Mouse (Mus musculus) neural tube, embryonic 15.5 days (tissue): ENCODE results near the gene Pip5k1a. TPM values are rescaled to one million over a fixed set of nuclear protein-coding genes. Genes with fewer than 3 reads are reported as not detected.
A peak's percentile ranks its signal among the peaks of the same experiment; 100 is the strongest.

Experiments used
- ATAC-seq: fragments of 200-750 bp; cut with Nextera tagmentation; 2 replicates; pipeline ENCODE4 v1.8.0; 2017; ENCODE audit warnings: mild to moderate bottlenecking, moderate TSS enrichment, moderate library complexity; ENCODE audit not compliant: low FRiP score
- H3K27ac ChIP-seq: fragments of 300-500 bp; sonication (generic); replicated peaks from 2 replicates; pipeline ENCODE4 v1.5.1; 2015; ENCODE audit warnings: mild to moderate bottlenecking, inconsistent platforms
- H3K27me3 ChIP-seq: fragments of 300-500 bp; sonication (generic); replicated peaks from 2 replicates; pipeline ENCODE4 v1.6.1; 2015; ENCODE audit warnings: inconsistent platforms
- H3K36me3 ChIP-seq: fragments of 300-500 bp; sonication (generic); 2 replicates; pipeline ENCODE4 v1.6.1; 2015; ENCODE audit warnings: inconsistent platforms
- H3K4me1 ChIP-seq: fragments of 300-500 bp; sonication (generic); 2 replicates; pipeline ENCODE4 v1.6.1; 2015; ENCODE audit warnings: inconsistent platforms
- H3K4me2 ChIP-seq: fragments of 300-500 bp; sonication (generic); 2 replicates; pipeline ENCODE4 v1.6.1; 2015; ENCODE audit warnings: inconsistent platforms, mild to moderate bottlenecking, moderate library complexity
- H3K4me3 ChIP-seq: fragments of 300-500 bp; sonication (generic); replicated peaks from 2 replicates; pipeline ENCODE4 v1.5.1; 2015; ENCODE audit warnings: mild to moderate bottlenecking, inconsistent platforms
- H3K9ac ChIP-seq: fragments of 300-500 bp; sonication (generic); replicated peaks from 2 replicates; pipeline ENCODE4 v1.6.1; 2015; ENCODE audit warnings: mild to moderate bottlenecking, inconsistent platforms
- H3K9me3 ChIP-seq: fragments of 300-500 bp; sonication (generic); replicated peaks from 2 replicates; pipeline ENCODE4 v1.6.1; 2016; ENCODE audit warnings: inconsistent platforms
- WGBS: fragments of 180-500 bp; shearing (Covaris S2); methylation state at CpG from one replicate; pipeline ENCODE4 v1.1.7; 2015; ENCODE audit warnings: mixed read lengths; 5-methylcytosine and 5-hydroxymethylcytosine counted together
- polyA plus RNA-seq: library from polyadenylated mRNA; unstranded; fragments of >200 nt; fragmentation: Nextera tagmentation; extraction: Ambion mirVana; gene quantifications from 2 replicates; pipeline ENCODE4 v1.2.1, GENCODE M21; 2015

Pip5k1a gene
- polyA plus RNA-seq, result 15.5 and 16.5 TPM in 2 replicates

DNA sequence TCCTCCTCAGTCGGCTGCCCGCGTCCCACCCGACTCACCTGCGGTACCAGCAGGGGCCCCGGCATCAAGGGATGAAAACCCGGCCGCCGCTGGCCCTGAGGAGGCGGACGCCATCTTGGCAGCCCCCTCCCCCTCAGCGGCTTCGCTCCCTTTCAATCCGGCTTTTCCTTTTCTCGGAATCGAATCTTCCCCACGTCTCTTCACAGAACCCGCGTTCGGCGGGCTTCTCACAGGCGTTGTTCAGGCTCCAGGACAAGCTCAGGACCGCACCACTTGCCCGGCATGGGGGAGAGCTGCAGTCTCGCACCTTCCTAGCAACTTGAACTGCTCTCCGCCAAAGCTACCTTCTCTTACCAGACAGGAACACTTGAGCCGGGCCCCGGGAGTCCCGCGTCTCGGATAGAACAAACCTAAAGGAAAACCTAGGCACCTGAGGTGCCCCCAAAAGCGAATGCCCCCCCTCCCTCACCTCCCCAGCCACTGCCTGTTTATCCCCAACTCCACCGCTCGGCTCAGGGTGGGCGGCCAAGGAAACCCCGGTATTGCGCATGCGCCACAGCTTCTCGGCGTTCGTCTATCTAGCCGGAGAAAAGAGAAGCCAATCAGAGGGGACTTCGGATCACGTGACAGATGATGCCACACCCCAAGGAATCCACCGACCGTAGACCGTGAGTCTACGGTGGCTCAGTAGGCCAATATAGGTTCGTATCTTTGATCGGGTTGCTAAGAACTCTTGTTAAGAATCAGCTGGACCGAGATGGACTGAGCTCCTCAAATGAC, at the start of gene Pip5k1a:
Pip5k1a (minus strand) TSS at position 593 of the 780 bp plus-strand sequence.
- H3K9ac ChIP-seq, result peak within 1 kb of the TSS; percentile 95
- WGBS, result under 1% methylated on average over 51 of the region's 51 CpGs
- peaks cover 24% of the 10 kb centered on the region for H3K4me1 ChIP-seq
- H3K27ac ChIP-seq, result peak within 1 kb of the TSS; percentile 90
- H3K27me3 ChIP-seq, result no peaks in the 10 kb centered on the region
- no peaks in the 10 kb centered on the region for H3K9me3 ChIP-seq
- peak within 1 kb of the TSS; percentile 97 for H3K4me3 ChIP-seq
- H3K4me2 ChIP-seq, result peak within 1 kb of the TSS; percentile 77
- no peaks in the 10 kb centered on the region for H3K36me3 ChIP-seq
- peak; percentile 93 for ATAC-seq

GRCm38 (mm10) chr3:95153874-95154273, 47.1 kb upstream of the Pip5k1a start:
- no peak overlapping the region for H3K4me2 ChIP-seq
- H3K36me3 ChIP-seq, result no peaks in the 10 kb centered on the region
- 51% methylated on average over 4 of the region's 4 CpGs for WGBS
- ATAC-seq, result no peak
- no peak overlapping the region for H3K9ac ChIP-seq
- no peak overlapping the region for H3K4me3 ChIP-seq
- no peaks in the 10 kb centered on the region for H3K4me1 ChIP-seq
- H3K27me3 ChIP-seq, result no peaks in the 10 kb centered on the region
- H3K9me3 ChIP-seq, result no peaks in the 10 kb centered on the region
- H3K27ac ChIP-seq, result no peak overlapping the region

DNA sequence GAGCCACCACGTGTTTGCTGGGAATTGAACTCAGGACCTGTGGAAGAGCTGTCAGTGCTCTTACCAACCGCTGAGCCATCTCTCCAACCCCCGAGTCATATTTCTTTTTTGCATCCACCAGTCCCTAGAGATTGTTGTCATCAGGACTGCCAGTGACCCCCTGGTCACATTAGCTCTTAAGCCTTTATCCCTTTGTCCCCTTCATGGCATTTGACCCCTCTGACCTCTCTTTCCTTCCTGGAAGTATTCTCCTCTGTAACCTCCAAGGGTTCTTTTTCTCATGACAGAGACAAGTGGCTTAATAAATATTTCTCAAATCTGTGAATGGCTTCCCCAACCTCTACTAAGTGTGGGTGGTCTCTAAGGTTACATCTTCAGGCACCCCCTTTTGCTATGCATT, 41.2 kb upstream of the Pip5k1a start:
- H3K27me3 ChIP-seq, result no peaks in the 10 kb centered on the region
- no peaks in the 10 kb centered on the region for H3K4me1 ChIP-seq
- H3K9me3 ChIP-seq, result no peaks in the 10 kb centered on the region
- no peak overlapping the region for H3K4me3 ChIP-seq
- H3K4me2 ChIP-seq, result no peak overlapping the region
- H3K9ac ChIP-seq, result no peak overlapping the region
- H3K36me3 ChIP-seq, result no peaks in the 10 kb centered on the region
- no peak for ATAC-seq
- H3K27ac ChIP-seq, result no peak overlapping the region
- 30% methylated on average over 3 of the region's 3 CpGs for WGBS

GRCm38 (mm10) chr3:95142617-95143011, 35.9 kb upstream of the Pip5k1a start:
- Histone ChIP-seq H3K36me3 (peaks cover 19% of the 10 kb centered on the region), H3K9ac (no peak overlapping the region), H3K4me2 (no peak overlapping the region), H3K4me1 (no peaks in the 10 kb centered on the region), H3K27ac (no peak overlapping the region), H3K27me3 (no peaks in the 10 kb centered on the region), H3K9me3 (no peaks in the 10 kb centered on the region), H3K4me3 (no peak overlapping the region)
- peak; percentile 83 for ATAC-seq
- WGBS, result 10% methylated on average over 5 of the region's 5 CpGs

DNA sequence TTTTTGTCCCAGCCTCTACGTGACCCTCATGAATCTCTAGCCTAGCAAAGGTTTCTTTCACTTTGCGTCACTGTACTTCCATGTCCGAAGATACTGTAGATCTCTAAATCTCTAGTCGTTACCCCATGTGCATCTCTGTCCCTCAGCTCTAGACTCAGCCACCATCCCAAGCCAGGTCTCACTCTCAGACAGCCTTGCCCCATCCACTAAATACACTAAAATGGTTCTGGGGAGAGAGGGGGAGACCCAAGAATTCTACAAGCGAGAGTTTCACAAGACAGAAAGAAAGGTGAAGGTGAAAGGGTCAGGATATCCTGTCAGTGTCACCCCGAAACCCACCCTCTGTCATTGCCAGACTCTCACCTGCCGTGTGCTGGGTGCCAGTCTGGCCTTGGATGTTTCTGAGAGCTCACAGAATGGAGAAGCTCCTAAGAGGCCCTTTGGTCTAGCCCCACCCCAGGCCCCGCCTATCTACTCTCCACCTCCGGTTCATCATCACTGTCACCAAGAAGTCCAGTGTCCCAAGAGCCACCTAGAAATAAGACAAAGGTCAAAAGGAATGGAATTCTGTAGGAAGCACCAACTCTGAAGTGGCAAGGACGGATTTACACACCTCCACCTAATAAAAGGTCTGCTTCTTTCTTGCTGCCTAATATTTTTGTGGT, 35.4 kb upstream of the Pip5k1a start, which contains the start of gene Tnfaip8l2:
Tnfaip8l2 (minus strand) TSS at position 409 of the 665 bp plus-strand sequence.
- H3K9me3 ChIP-seq, result no peaks in the 10 kb centered on the region
- WGBS, result 83% methylated on average over 10 of the region's 10 CpGs
- peaks cover 19% of the 10 kb centered on the region for H3K36me3 ChIP-seq
- no peak for ATAC-seq
- no peak within 1 kb of the TSS for H3K4me2 ChIP-seq
- H3K9ac ChIP-seq, result no peak within 1 kb of the TSS
- no peaks in the 10 kb centered on the region for H3K27me3 ChIP-seq
- H3K4me1 ChIP-seq, result no peaks in the 10 kb centered on the region
- no peak within 1 kb of the TSS for H3K27ac ChIP-seq
- no peak within 1 kb of the TSS for H3K4me3 ChIP-seq

DNA sequence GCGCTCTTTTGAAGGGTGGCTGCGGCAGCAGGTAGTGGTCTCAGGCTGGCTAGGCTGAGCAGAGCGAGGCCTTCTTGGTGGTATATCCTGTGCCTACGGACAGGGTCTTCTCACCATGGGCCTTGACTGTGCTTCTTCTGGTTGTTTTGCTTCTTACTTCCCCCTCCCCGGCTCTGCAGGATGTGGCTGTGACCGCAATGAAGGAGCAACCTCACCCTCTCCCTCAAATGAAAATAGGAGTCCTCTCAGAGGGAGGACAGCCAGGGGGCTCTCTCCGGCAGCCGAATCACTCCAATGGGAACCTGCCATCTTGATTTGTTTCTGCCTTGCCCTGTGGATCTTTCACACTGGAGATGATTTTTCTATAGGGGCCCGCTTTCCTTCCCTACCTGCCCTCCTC, 34.7 kb upstream of the Pip5k1a start:
- Histone ChIP-seq H3K4me3 (no peak overlapping the region), H3K4me2 (no peak overlapping the region), H3K9me3 (no peaks in the 10 kb centered on the region), H3K36me3 (peaks cover 19% of the 10 kb centered on the region), H3K4me1 (peaks cover 4% of the 10 kb centered on the region; the same call in 1 of the 2 replicates), H3K9ac (no peak overlapping the region), H3K27me3 (no peaks in the 10 kb centered on the region), H3K27ac (no peak overlapping the region)
- WGBS, result 93% methylated on average over 9 of the region's 9 CpGs
- ATAC-seq, result no peak

GRCm38 (mm10) chr3:95140795-95141194, 34.1 kb upstream of the Pip5k1a start:
- H3K27ac ChIP-seq, result no peak overlapping the region
- H3K4me3 ChIP-seq, result no peak overlapping the region
- no peaks in the 10 kb centered on the region for H3K9me3 ChIP-seq
- 90% methylated on average over 6 of the region's 6 CpGs for WGBS
- ATAC-seq, result no peak
- peaks cover 19% of the 10 kb centered on the region for H3K36me3 ChIP-seq
- peaks cover 11% of the 10 kb centered on the region for H3K4me1 ChIP-seq
- no peak overlapping the region for H3K4me2 ChIP-seq
- no peak overlapping the region for H3K9ac ChIP-seq
- H3K27me3 ChIP-seq, result no peaks in the 10 kb centered on the region

DNA sequence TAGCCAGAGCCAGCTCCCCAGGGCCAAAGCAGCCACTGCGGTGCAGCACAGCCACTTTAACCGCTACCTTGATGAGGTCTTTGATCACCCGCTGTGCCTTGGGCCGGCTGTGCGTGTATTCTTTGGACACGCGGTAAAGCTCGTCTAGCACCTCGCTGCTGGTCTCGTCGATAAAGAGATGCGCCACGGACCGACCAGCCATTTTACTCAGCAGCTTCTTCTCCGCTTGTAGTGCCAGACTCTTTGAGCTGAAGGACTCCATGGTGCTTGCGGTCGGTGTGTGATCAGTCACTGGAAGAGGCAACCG, 33.5 kb upstream of the Pip5k1a start:
- Histone ChIP-seq H3K4me2 (no peak overlapping the region), H3K9ac (no peak overlapping the region), H3K27ac (no peak overlapping the region), H3K4me1 (peaks cover 17% of the 10 kb centered on the region), H3K9me3 (no peaks in the 10 kb centered on the region), H3K27me3 (no peaks in the 10 kb centered on the region), H3K36me3 (peaks cover 19% of the 10 kb centered on the region), H3K4me3 (no peak overlapping the region)
- WGBS, result 68% methylated on average over 18 of the region's 18 CpGs
- ATAC-seq, result no peak

GRCm38 (mm10) chr3:95139586-95140288, 33.0 kb upstream of the Pip5k1a start:
- Histone ChIP-seq H3K9me3 (no peaks in the 10 kb centered on the region), H3K36me3 (peaks cover 19% of the 10 kb centered on the region), H3K4me3 (no peak overlapping the region), H3K9ac (no peak overlapping the region), H3K27me3 (no peaks in the 10 kb centered on the region), H3K4me1 (peaks cover 22% of the 10 kb centered on the region), H3K27ac (no peak overlapping the region), H3K4me2 (no peak overlapping the region)
- no peak for ATAC-seq
- WGBS, result 79% methylated on average over 25 of the region's 25 CpGs

DNA sequence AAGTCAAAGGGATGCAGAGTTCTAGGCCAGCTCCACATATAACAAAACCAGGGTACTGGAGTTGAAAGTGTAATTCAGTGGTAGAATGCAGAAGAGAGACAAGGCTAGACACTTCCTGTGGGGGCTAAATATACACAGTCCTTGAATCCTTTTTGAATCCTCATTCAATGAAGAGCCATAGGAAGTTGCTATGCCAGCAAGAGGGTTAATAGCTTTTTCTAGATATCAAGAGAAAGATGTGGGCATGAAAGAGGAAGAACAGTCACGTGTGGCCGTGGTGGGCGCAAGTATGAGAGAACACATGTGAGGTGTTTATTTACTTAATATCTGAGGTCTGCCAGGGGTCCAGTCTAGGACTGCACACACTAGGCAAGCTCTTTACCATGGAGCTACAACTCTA, 29.6 kb upstream of the Pip5k1a start:
- Histone ChIP-seq H3K4me3 (no peak overlapping the region), H3K27ac (no peak overlapping the region), H3K9me3 (no peaks in the 10 kb centered on the region), H3K36me3 (peaks cover 23% of the 10 kb centered on the region), H3K4me1 (peaks cover 31% of the 10 kb centered on the region), H3K27me3 (no peaks in the 10 kb centered on the region), H3K9ac (no peak overlapping the region), H3K4me2 (no peak overlapping the region)
- ATAC-seq, result no peak
- WGBS, result 93% methylated on average over 3 of the region's 3 CpGs

DNA sequence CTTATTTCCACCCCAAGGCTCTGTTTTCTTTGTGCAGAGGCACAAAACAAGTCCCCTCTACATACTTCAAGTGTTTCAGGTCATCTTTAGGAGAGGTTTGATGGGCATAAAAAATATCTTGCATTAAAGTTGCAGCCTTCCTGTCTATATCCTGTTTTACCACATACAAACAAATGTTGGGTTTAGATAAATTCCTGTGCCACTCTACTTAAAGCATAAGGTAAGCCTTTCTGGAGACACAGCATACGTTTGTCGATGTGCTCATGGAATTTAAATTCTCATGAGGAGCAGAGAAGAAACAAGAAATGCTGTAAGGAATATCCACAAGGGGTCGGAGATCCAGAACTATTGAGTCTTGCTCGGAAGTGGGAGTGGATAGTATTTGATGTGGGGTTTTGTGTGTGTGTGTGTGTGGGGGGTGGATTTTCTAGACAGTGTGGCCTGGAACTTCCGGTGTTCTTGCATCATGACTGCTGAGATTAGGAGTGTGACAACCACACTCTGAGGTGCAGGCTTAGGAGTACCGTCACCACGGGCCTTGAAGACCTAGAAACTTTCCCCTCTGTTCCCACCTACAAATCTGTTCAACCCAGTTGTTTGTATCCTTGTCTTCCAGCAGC, 28.8 kb upstream of the Pip5k1a start:
- no peaks in the 10 kb centered on the region for H3K9me3 ChIP-seq
- H3K4me3 ChIP-seq, result peak overlapping the region; percentile 37
- peak overlapping the region; percentile 62 for H3K4me2 ChIP-seq
- H3K36me3 ChIP-seq, result peaks cover 24% of the 10 kb centered on the region
- peaks cover 31% of the 10 kb centered on the region for H3K4me1 ChIP-seq
- WGBS, result 91% methylated on average over 7 of the region's 7 CpGs
- no peaks in the 10 kb centered on the region for H3K27me3 ChIP-seq
- H3K27ac ChIP-seq, result no peak overlapping the region
- H3K9ac ChIP-seq, result no peak overlapping the region; the same call in 1 of the 2 replicates
- no peak for ATAC-seq
